Mouse (Mus musculus): ENCODE results near the gene Crtc1. TPM values are rescaled to one million over a fixed set of nuclear protein-coding genes. Genes with fewer than 3 reads are reported as not detected.

Gene Crtc1
- polyA plus RNA-seq, 1 experiment: 113 TPM

DNA sequence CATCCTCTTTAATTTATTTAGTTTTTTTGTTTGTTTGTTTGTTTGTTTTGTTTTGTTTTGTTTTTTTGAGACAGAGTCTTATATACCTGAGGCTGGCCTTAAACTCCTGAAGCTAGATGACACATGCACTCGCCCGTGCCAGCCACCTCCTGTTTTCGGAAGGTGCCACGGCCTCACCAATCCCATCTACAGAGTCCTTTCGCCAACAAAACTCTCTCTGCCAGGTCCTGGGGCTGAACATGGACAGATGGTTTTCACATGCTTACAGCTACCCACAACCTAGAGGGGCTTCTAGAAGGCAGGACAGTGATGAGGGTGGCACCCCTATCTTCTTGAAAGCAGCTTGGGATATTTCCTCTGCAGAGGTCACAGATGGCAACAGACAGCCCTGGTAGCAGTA is 4.2 kb downstream of the Crtc1 start:
- TF ChIP-seq POLR2A (IDR thresholded peaks at IDR 0.05; ENCODE audit: extremely low read depth, insufficient read depth, low read length): no peak
- TF ChIP-seq CTCF (IDR thresholded peaks at IDR 0.05; ENCODE audit: extremely low read depth, insufficient read depth, low read length): no peak
- Histone ChIP-seq H3K4me3 (ENCODE audit: insufficient read depth, low read length) (no peak overlapping the region), H3K4me1 (ENCODE audit: control insufficient read depth, insufficient read depth, low read length) (peaks cover 7% of the 10 kb centered on the region), H3K27ac (ENCODE audit: insufficient read depth, low read length) (no peak overlapping the region)

DNA sequence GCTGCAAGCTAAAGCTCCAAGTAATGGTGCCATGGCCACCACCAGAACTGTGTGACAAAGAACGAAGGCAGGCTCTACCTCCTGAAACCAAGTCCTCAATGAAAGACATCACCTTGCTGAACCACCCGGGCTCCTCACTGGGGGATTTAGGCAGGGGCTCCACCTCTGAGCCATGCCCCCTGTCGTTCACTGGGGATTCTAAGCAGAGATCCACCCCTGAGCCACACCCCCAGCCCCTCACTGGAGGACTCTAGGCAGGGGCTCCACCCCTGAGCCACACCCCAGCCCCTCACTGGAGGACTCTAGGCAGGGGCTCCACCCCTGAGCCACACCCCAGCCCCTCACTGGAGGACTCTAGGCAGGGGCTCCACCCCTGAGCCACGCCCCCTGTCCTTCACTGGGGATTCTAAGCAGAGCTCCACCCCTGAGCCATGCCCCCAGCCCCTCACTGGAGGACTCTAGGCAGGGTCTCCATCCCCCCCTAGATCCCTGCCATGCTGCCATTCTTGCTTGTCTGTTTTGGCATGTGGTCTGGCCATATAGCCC is 6.3 kb downstream of the Crtc1 start:
- Histone ChIP-seq H3K4me3 (ENCODE audit: insufficient read depth, low read length) (no peak overlapping the region), H3K27ac (ENCODE audit: insufficient read depth, low read length) (no peak overlapping the region), H3K4me1 (ENCODE audit: control insufficient read depth, insufficient read depth, low read length) (no peaks in the 10 kb centered on the region)
- TF ChIP-seq CTCF (IDR thresholded peaks at IDR 0.05; ENCODE audit: extremely low read depth, insufficient read depth, low read length) (no peak), POLR2A (IDR thresholded peaks at IDR 0.05; ENCODE audit: extremely low read depth, insufficient read depth, low read length) (no peak)

DNA sequence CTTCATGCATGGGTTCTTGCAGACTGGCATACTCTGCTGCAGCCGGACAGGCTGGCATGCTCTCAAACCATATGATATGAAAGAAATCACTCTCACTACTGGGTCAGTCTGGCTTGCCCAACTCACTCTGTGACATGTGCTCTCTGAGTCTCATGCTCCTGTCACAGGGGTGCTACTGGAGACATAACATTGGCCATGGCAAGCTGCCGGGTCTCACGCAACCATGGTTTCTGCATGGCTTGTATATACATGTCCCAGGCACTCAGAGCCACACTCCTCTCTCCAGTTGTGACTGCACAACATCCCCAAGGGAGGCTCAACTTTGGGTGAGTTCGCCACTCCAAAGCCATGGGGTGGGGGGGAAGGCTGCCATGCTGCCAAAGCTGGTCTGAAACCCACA is 8.2 kb downstream of the Crtc1 start:
- H3K4me1 ChIP-seq (ENCODE audit: control insufficient read depth, insufficient read depth, low read length): no peaks in the 10 kb centered on the region

DNA sequence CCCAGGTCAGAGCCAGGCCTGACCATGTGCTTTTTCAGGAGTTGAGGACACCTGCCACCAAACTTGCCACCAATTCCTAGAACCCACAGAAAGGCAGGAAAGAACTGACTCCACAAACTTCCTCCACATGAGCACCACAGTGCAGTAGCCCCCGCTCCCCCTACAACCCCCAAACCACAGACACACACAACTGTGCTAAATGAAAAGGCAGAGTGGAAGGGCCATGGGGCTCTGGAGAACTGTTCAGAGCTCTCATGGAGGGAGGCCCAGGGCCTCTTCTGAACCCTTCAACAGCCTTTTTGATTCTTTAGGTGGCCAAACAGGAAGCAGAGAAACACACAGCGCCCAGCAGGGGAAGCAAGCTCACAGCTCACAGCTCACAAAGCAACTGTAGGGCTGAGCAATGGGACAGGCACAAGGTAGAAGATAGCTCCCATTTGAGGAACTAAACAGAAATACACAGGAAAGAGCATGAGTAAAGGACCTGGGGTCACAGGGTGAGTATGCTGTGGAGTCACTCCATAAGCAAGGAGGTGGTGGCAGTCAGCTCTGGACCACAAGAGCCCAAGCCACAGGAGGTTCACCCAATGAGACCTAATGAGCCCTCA is 13.0 kb downstream of the Crtc1 start:
- Histone ChIP-seq H3K4me1 (ENCODE audit: control insufficient read depth, insufficient read depth, low read length) (no peaks in the 10 kb centered on the region; the same call in 1 of the 2 replicates), H3K27ac (ENCODE audit: insufficient read depth, low read length) (no peak overlapping the region), H3K4me3 (ENCODE audit: insufficient read depth, low read length) (no peak overlapping the region)
- no peak for TF ChIP-seq CTCF (IDR thresholded peaks at IDR 0.05; ENCODE audit: extremely low read depth, insufficient read depth, low read length)

More for the DNA sequence above, 8.2 kb downstream of the Crtc1 start:
- Histone ChIP-seq H3K27ac (ENCODE audit: insufficient read depth, low read length) (no peak overlapping the region), H3K4me3 (ENCODE audit: insufficient read depth, low read length) (no peak overlapping the region)
- no peak for TF ChIP-seq POLR2A (IDR thresholded peaks at IDR 0.05; ENCODE audit: extremely low read depth, insufficient read depth, low read length)
- no peak for TF ChIP-seq CTCF (IDR thresholded peaks at IDR 0.05; ENCODE audit: extremely low read depth, insufficient read depth, low read length)

DNA sequence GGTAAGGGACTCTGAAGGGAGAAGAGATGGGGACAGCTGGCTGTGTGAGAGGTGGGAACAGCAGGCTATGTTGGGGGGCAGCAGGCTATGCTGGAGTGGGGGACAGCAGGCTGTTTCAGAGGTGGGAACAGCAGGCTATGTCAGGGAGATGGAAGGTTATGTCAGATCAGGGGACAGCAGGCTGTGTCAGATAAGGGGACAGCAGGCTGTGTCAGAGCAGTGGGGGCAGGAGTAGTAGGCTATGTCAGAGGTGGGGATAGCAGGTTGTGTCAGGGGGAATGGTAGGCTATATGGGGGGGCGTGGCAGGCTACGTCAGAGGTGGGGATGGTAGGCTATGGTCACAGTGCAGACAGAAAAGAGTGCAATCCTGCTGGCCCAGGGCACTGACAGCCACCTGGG is 16.7 kb downstream of the Crtc1 start:
- H3K4me3 ChIP-seq (ENCODE audit: insufficient read depth, low read length): no peak overlapping the region
- H3K4me1 ChIP-seq (ENCODE audit: control insufficient read depth, insufficient read depth, low read length): peaks cover 6% of the 10 kb centered on the region
- H3K27ac ChIP-seq (ENCODE audit: insufficient read depth, low read length): no peak overlapping the region
- TF ChIP-seq CTCF (IDR thresholded peaks at IDR 0.05; ENCODE audit: extremely low read depth, insufficient read depth, low read length): no peak
- TF ChIP-seq POLR2A (IDR thresholded peaks at IDR 0.05; ENCODE audit: extremely low read depth, insufficient read depth, low read length): no peak

DNA sequence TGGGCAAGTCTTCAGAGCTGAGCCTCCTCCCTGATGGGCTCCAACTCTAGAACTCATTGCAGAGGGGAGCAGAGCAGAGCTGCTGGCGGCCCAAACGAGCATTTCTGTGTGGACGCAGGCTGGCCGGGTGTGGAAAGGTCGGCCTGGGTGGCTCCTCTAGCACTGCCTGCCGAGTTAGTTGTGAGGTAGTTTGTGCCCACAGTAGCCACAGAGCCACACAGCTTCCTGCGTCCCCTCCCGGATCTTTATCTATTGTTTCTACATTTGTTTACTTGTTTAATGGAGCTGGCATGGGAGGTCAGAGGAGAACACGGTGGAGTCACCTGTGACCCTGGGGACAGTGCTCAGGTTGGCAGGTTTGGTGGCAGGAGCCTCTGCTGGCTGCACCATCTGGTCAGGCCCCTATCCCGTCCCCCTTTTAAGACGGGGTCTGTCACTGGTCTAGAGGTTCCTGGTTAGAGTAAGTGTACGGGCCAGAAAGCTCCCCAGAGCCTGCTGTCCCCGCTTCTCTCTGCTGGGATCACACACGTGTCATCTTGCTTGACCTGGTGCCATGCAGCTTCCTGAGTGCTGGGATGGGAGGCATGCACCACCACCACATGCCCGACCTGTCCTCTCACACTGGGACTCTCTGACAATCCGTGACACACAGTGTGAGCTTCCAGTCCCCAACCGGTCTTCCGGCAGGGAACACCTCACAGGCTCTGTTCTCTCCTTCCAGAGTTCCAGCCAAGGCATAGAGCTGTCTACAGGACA is 17.9 kb downstream of the Crtc1 start:
- no peak overlapping the region for H3K4me3 ChIP-seq (ENCODE audit: insufficient read depth, low read length)

DNA sequence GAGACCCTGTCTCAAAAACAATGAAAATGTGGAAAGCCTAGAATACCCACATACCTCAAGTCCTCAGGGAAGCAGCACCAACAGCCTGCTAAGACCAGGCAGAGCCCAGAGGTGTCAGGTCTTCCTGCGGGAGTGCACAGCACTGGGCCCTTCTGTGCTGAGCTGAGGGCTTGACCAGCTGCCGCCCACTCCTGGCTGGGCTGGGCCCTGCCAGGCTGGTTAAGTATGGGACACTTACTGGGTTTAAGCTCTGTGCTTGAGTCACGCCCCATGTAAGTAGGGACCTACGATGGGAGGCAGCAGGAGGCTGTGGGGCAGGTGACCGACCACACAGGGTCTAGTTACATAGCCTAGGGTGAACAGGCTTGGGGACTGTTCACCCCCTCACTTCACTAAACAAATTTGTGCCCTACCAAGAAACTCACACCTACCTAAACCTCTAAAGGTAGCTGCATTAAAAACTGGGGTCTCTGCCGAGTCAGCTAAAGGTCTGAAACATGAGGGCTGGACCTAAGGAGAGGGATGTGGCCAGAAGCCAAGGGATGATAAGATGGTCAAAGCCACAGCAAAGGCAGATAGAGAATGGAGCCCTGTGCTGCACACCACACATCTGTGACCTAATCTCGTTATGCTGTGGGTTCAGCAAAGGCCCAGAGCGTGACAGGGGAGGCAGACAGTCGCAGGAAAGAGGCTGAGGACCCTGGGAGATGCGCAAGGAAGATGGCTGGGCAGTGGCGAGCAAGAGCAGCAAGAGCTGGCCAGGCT is 19.3 kb downstream of the Crtc1 start:
- H3K27ac ChIP-seq (ENCODE audit: insufficient read depth, low read length): no peak overlapping the region
- peaks cover 16% of the 10 kb centered on the region for H3K4me1 ChIP-seq (ENCODE audit: control insufficient read depth, insufficient read depth, low read length)
- TF ChIP-seq CTCF (IDR thresholded peaks at IDR 0.05; ENCODE audit: extremely low read depth, insufficient read depth, low read length) (no peak), POLR2A (IDR thresholded peaks at IDR 0.05; ENCODE audit: extremely low read depth, insufficient read depth, low read length) (no peak)
- no peak overlapping the region for H3K4me3 ChIP-seq (ENCODE audit: insufficient read depth, low read length)

More for the DNA sequence above, 17.9 kb downstream of the Crtc1 start:
- no peak overlapping the region for H3K27ac ChIP-seq (ENCODE audit: insufficient read depth, low read length)
- TF ChIP-seq POLR2A (IDR thresholded peaks at IDR 0.05; ENCODE audit: extremely low read depth, insufficient read depth, low read length): no peak
- no peak for TF ChIP-seq CTCF (IDR thresholded peaks at IDR 0.05; ENCODE audit: extremely low read depth, insufficient read depth, low read length)
- peaks cover 10% of the 10 kb centered on the region for H3K4me1 ChIP-seq (ENCODE audit: control insufficient read depth, insufficient read depth, low read length)

DNA sequence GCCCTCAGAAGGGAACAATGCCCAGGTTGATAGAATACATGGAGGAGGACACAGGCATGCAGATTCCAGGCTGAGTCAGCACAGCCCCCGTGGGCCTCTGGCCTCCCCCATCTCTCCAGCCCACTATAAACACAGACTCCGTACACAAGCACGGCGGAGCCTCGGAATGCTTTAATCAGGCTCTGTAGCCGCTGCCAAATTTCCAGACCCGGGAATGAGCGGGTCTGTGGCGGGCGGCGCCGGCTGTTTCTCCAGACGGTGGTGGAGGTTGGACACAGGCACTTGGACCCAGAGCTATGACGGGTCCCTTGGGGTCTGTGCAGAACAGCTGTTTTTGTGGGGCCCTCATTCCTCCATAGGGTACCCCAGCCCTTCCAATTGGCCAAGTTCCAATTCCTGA is 20.4 kb downstream of the Crtc1 start:
- H3K27ac ChIP-seq (ENCODE audit: insufficient read depth, low read length): no peak overlapping the region
- no peak overlapping the region for H3K4me3 ChIP-seq (ENCODE audit: insufficient read depth, low read length)
- TF ChIP-seq POLR2A (IDR thresholded peaks at IDR 0.05; ENCODE audit: extremely low read depth, insufficient read depth, low read length): no peak
- no peak for TF ChIP-seq CTCF (IDR thresholded peaks at IDR 0.05; ENCODE audit: extremely low read depth, insufficient read depth, low read length)
- H3K4me1 ChIP-seq (ENCODE audit: control insufficient read depth, insufficient read depth, low read length): peaks cover 16% of the 10 kb centered on the region

DNA sequence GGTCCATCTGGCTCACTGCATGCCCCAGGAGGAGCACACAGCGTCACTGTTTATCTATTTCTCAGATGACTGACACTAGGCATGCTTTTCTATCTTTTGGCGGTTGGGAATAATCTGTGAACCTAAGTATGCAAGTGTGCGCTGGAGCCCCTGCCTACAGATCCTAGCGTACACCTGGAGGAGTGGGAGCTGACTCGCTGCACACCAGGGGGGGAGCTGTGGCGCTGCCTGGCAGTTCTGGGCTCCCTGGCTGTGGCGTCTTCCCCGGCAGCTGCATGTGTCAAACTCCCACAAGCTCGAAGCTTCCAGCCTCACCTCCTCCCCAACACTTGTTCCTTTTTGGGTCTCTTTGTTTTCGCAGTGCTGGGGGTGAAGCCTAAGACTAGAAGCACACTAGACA is 21.5 kb downstream of the Crtc1 start:
- peak overlapping the region; percentile 73; the same call in 1 of the 2 replicates for H3K27ac ChIP-seq (ENCODE audit: insufficient read depth, low read length)
- H3K4me3 ChIP-seq (ENCODE audit: insufficient read depth, low read length): no peak overlapping the region
- TF ChIP-seq POLR2A (IDR thresholded peaks at IDR 0.05; ENCODE audit: extremely low read depth, insufficient read depth, low read length) (no peak), CTCF (IDR thresholded peaks at IDR 0.05; ENCODE audit: extremely low read depth, insufficient read depth, low read length) (no peak)
- H3K4me1 ChIP-seq (ENCODE audit: control insufficient read depth, insufficient read depth, low read length): peaks cover 16% of the 10 kb centered on the region

Data from cortical plate, adult 2 months (tissue).